Mouse (Mus musculus) myocyte (in vitro differentiated cells): ENCODE results near the gene Dytn.

Experiments
- CEBPB ChIP-seq: IDR thresholded peaks from 2 replicates; pipeline ENCODE4 v1.6.1; 2011; ENCODE audit warnings: mild to moderate bottlenecking, moderate library complexity; ENCODE audit not compliant: poor library complexity, insufficient read depth, severe bottlenecking
- MYOG ChIP-seq, 3 experiments: IDR thresholded peaks; one replicate each; pipeline ENCODE4 v1.6.1; 2011; ENCODE audit warnings: control low read depth in 2 of 3, low read depth in 2 of 3, mild to moderate bottlenecking in 2 of 3; ENCODE audit not compliant: insufficient read length in 2 of 3, control insufficient read depth in 1 of 3, insufficient read depth in 1 of 3
- POLR2A ChIP-seq: IDR thresholded peaks from one replicate; pipeline ENCODE4 v1.6.1; 2011; ENCODE audit warnings: low read depth, mild to moderate bottlenecking, control low read depth, moderate library complexity; ENCODE audit not compliant: insufficient read length
- POLR2AphosphoS2 ChIP-seq: IDR thresholded peaks from one replicate; pipeline ENCODE4 v1.6.1; 2011; ENCODE audit warnings: low read depth, control low read depth; ENCODE audit not compliant: insufficient read length
- SRF ChIP-seq: IDR thresholded peaks from one replicate; pipeline ENCODE4 v1.6.1; 2011; ENCODE audit warnings: low read depth; ENCODE audit not compliant: control insufficient read depth, insufficient read length
- TCF12 ChIP-seq: IDR thresholded peaks from one replicate; pipeline ENCODE4 v1.6.1; 2011; ENCODE audit warnings: mild to moderate bottlenecking, control low read depth; ENCODE audit not compliant: poor library complexity, insufficient read depth, severe bottlenecking
- USF1 ChIP-seq: IDR thresholded peaks from one replicate; pipeline ENCODE4 v1.6.1; 2011; ENCODE audit warnings: low read depth, mild to moderate bottlenecking, control low read depth, moderate library complexity

DNA sequence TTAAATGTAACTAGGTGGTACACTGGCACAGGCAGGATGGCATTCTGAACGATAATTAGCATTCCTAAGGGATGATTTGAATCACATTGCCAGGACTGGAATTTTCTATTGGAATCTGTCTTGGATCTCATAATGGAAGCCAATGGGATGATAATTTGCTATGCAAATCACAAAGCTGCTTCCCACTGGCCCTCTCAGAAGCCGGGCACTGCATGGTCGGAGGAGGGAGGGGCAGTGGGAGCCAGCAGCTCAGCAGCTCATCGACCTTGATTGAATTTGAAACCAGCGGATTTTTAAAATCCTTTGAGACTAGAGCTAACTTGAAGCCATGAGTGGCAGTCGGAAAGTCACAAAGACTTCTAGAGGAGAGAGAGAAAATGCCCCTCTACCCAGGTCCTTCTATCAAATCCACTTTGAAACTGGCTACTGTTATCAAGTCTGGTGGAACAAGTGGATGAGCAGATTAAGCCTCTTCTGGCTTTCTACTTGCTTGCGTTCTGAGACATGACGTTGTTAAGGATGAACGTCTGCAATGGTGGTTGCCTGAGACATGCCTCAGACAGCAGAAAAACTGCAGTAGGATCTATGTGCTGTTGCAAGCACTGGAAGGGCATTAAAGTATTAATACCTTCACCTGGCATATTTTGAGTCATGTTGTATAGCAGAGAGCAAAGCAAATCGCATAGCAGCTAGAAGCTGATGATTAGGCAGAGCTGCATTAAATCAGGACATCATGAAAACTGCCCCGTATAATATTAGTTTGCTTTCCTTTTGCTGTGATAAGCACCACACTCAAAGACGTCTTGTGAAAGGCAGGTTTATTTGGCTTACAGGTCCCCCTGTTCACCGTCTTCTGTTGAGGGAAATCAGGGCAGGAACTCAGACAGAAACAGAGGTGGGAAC lies 18.5 kb downstream of the Dytn start:
- TF ChIP-seq POLR2AphosphoS2 (no peak), POLR2A (no peak), MYOG (IDR thresholded peaks at IDR 0.05; ENCODE audit: control insufficient read depth in 1 of 3, insufficient read depth in 1 of 3, insufficient read length in 2 of 3, low read depth in 2 of 3) (no peak), SRF (no peak), TCF12 (no peak), USF1 (no peak), CEBPB (no peak)
